In genomic region chr9:79961630-79962285, GRCm38 (mm10) we compare ENCODE assay signal across 9 mouse cellular contexts. TPM values are rescaled to one million over a fixed set of nuclear protein-coding genes. Genes with fewer than 3 reads are reported as not detected.
A peak's percentile ranks its signal among the peaks of the same experiment; 100 is the strongest.
DNase-seq lines count a peak whose midpoint lies in the region; ATAC-seq and TF ChIP-seq lines count a peak whose summit lies in the region.
"Had no signal": no experiment of that assay in that cellular context is flagged by ENCODE, and none has a peak within 500 bp of the region (broad histone marks: within the 10 kb centered on the region; RNA-seq: fewer than 3 reads in every experiment).

No protein-coding gene starts in this region.

- no peak for TF ChIP-seq CTCF in spleen, adult 2 months (IDR thresholded peaks at IDR 0.05; ENCODE audit: extremely low read depth, insufficient read depth, insufficient read length, insufficient replicate concordance)

- peak overlapping the region; percentile 11; the same call in 1 of the 2 replicates for H3K9ac ChIP-seq in embryonic facial prominence, embryonic 12.5 days
- peak overlapping the region; percentile 40; the same call in 1 of the 2 replicates for H3K9ac ChIP-seq in heart, embryonic 13.5 days
- H3K9ac ChIP-seq in liver, embryonic 16.5 days (ENCODE audit: low read depth, low read length) = no peak overlapping the region
- no peak overlapping the region for H3K9ac ChIP-seq in neural tube, embryonic 15.5 days (replicated peaks)

- no peak for DNase-seq in spleen, adult 2 months (ENCODE audit: low read depth in 1 of 2, low spot score in 2 of 2)
- no peak for DNase-seq in spleen, postnatal 36 days (ENCODE audit: low spot score in 2 of 2)
- peak; percentile 35 to 41 for DNase-seq in kidney, adult 8-10 months

- no peaks in the 10 kb centered on the region for H3K36me3 ChIP-seq in spleen, adult 2 months (ENCODE audit: control insufficient read depth, insufficient read depth, low read length)
- H3K36me3 ChIP-seq in embryonic facial prominence, embryonic 12.5 days = no peaks in the 10 kb centered on the region
- peaks cover 11% of the 10 kb centered on the region for H3K36me3 ChIP-seq in heart, embryonic 13.5 days
- H3K36me3 ChIP-seq in liver, embryonic 16.5 days (ENCODE audit: control insufficient read depth, insufficient read depth) = no peaks in the 10 kb centered on the region
- H3K36me3 ChIP-seq in neural tube, embryonic 15.5 days = no peaks in the 10 kb centered on the region

- no peak overlapping the region; the same call in 1 of the 2 replicates for H3K27ac ChIP-seq in spleen, adult 2 months (ENCODE audit: insufficient read depth, low read length)
- no peak overlapping the region for H3K27ac ChIP-seq in embryonic facial prominence, embryonic 12.5 days
- peak overlapping the region; percentile 40 for H3K27ac ChIP-seq in heart, embryonic 13.5 days (replicated peaks)
- H3K27ac ChIP-seq in liver, embryonic 16.5 days (ENCODE audit: low read length) = no peak overlapping the region
- H3K27ac ChIP-seq in neural tube, embryonic 15.5 days (replicated peaks) = peak overlapping the region; percentile 41; the same call in 1 of the 2 replicates

- no peaks in the 10 kb centered on the region for H3K4me1 ChIP-seq in spleen, adult 2 months (ENCODE audit: control insufficient read depth, insufficient read depth, insufficient read length)
- H3K4me1 ChIP-seq in embryonic facial prominence, embryonic 12.5 days = no peaks in the 10 kb centered on the region
- H3K4me1 ChIP-seq in heart, embryonic 13.5 days = peaks cover 51% of the 10 kb centered on the region
- H3K4me1 ChIP-seq in liver, embryonic 16.5 days (ENCODE audit: control insufficient read depth, low read depth, low read length) = no peaks in the 10 kb centered on the region
- 0 out of 2 replicates have a peak, but pooled peaks cover 3% of the 10 kb centered on the region for H3K4me1 ChIP-seq in neural tube, embryonic 15.5 days

- TF ChIP-seq POLR2A in spleen, adult 2 months (IDR thresholded peaks at IDR 0.05; ENCODE audit: low read depth, low read length) = no peak

- no peaks in the 10 kb centered on the region for H3K9me3 ChIP-seq in embryonic facial prominence, embryonic 12.5 days
- H3K9me3 ChIP-seq in heart, embryonic 13.5 days = no peaks in the 10 kb centered on the region
- no peaks in the 10 kb centered on the region for H3K9me3 ChIP-seq in liver, embryonic 16.5 days (replicated peaks; ENCODE audit: control insufficient read depth, low read length)
- H3K9me3 ChIP-seq in neural tube, embryonic 15.5 days (replicated peaks) = no peaks in the 10 kb centered on the region

- H3K4me2 ChIP-seq in embryonic facial prominence, embryonic 12.5 days (replicated peaks) = peak overlapping the region; percentile 25
- H3K4me2 ChIP-seq in heart, embryonic 13.5 days = peak overlapping the region; percentile 56
- no peak overlapping the region for H3K4me2 ChIP-seq in liver, embryonic 16.5 days (ENCODE audit: low read depth, low read length)
- peak overlapping the region; percentile 36 for H3K4me2 ChIP-seq in neural tube, embryonic 15.5 days

- peak; percentile 41; the same call in 1 of the 2 replicates for ATAC-seq in embryonic facial prominence, embryonic 12.5 days (ENCODE audit: insufficient number of reproducible peaks, insufficient read depth, low FRiP score, low TSS enrichment)
- peak; percentile 37; the same call in 1 of the 2 replicates for ATAC-seq in heart, embryonic 13.5 days (ENCODE audit: extremely low read depth, insufficient number of reproducible peaks, low FRiP score, low TSS enrichment)
- ATAC-seq in liver, embryonic 16.5 days (ENCODE audit: low read depth) = peak; percentile 50
- ATAC-seq in neural tube, embryonic 15.5 days (ENCODE audit: low FRiP score) = peak; percentile 68; the same call in 1 of the 2 replicates
- no peak for ATAC-seq in erythroid progenitor cell, adult 5-6 weeks (replicated peaks; ENCODE audit: low FRiP score, poor library complexity, severe bottlenecking)

- H3K4me3 ChIP-seq in spleen, adult 2 months (ENCODE audit: extremely low read depth, insufficient read depth, insufficient read length) = peak overlapping the region; percentile 27; the same call in 1 of the 2 replicates
- no peak overlapping the region for H3K4me3 ChIP-seq in embryonic facial prominence, embryonic 12.5 days
- H3K4me3 ChIP-seq in heart, embryonic 13.5 days = 0 out of 2 replicates have a peak overlapping the region, but pooled peaks have one; percentile 14
- H3K4me3 ChIP-seq in liver, embryonic 16.5 days (ENCODE audit: low read depth, low read length) = no peak overlapping the region
- H3K4me3 ChIP-seq in neural tube, embryonic 15.5 days (replicated peaks) = peak overlapping the region; percentile 4; the same call in 1 of the 2 replicates

- H3K27me3 ChIP-seq in spleen, adult 2 months (ENCODE audit: control insufficient read depth, insufficient read depth, low read length) = no peaks in the 10 kb centered on the region
- no peaks in the 10 kb centered on the region for H3K27me3 ChIP-seq in embryonic facial prominence, embryonic 12.5 days
- no peaks in the 10 kb centered on the region for H3K27me3 ChIP-seq in heart, embryonic 13.5 days (replicated peaks)
- no peaks in the 10 kb centered on the region for H3K27me3 ChIP-seq in liver, embryonic 16.5 days (ENCODE audit: control insufficient read depth, insufficient read depth, low read depth, low read length)
- H3K27me3 ChIP-seq in neural tube, embryonic 15.5 days (replicated peaks) = no peaks in the 10 kb centered on the region

- WGBS in spleen, adult 2 months = 56% methylated on average over 16 of the region's 16 CpGs
- WGBS in embryonic facial prominence, embryonic 12.5 days = 57% methylated on average over 16 of the region's 16 CpGs
- 42% methylated on average over 16 of the region's 16 CpGs for WGBS in heart, embryonic 13.5 days
- WGBS in liver, embryonic 16.5 days (ENCODE audit: insufficient replicate concordance) = 58% methylated on average over 16 of the region's 16 CpGs
- 62% methylated on average over 16 of the region's 16 CpGs for WGBS in neural tube, embryonic 15.5 days

RNA-seq across cellular contexts. Expression of gene Filip1, which starts 50.9 kb away (rescaled TPM):
- 0.82 and 1.1 TPM in 2 replicates for polyA plus RNA-seq in spleen, adult 2 months (2012; rRNA removed)
- 2.3 and 4.3 TPM in 2 replicates for polyA plus RNA-seq in embryonic facial prominence, embryonic 12.5 days (2016; fragmentation: Nextera tagmentation; extraction: Ambion mirVana)
- polyA plus RNA-seq in heart, embryonic 13.5 days (2015; fragmentation: Nextera tagmentation; extraction: Ambion mirVana) = 24.5 and 27.3 TPM in 2 replicates
- 0.53 and 0.79 TPM in 2 replicates for polyA plus RNA-seq in liver, embryonic 16.5 days (2015; fragmentation: Nextera tagmentation; extraction: Ambion mirVana)
- polyA plus RNA-seq in neural tube, embryonic 15.5 days (2015; fragmentation: Nextera tagmentation; extraction: Ambion mirVana) = 3.0 and 3.9 TPM in 2 replicates
- total RNA-seq in erythroid progenitor cell, adult 5-6 weeks (2015; ENCODE audit: low replicate concordance) = not detected in 2 replicates
- not detected in 2 replicates for total RNA-seq in erythroid progenitor cell, adult 5-6 weeks (2017; ENCODE audit: low replicate concordance)
- total RNA-seq: MEL had no signal

Comparison
In these comparisons a context has a peak if more than half of its experiments do, and no peak if none do; other contexts are left out.
1. DNase-seq: peak in kidney, adult 8-10 months (2 of 2); none in spleen, adult 2 months (0 of 2) and spleen, postnatal 36 days (0 of 2).
2. H3K27ac ChIP-seq: peak in heart, embryonic 13.5 days (single experiment) and neural tube, embryonic 15.5 days (single experiment); none in spleen, adult 2 months (single experiment), embryonic facial prominence, embryonic 12.5 days (single experiment) and liver, embryonic 16.5 days (single experiment).
3. H3K4me3 ChIP-seq: peak in spleen, adult 2 months (single experiment), heart, embryonic 13.5 days (single experiment) and neural tube, embryonic 15.5 days (single experiment); none in embryonic facial prominence, embryonic 12.5 days (single experiment) and liver, embryonic 16.5 days (single experiment).
4. H3K9ac ChIP-seq: peak in embryonic facial prominence, embryonic 12.5 days (single experiment) and heart, embryonic 13.5 days (single experiment); none in liver, embryonic 16.5 days (single experiment) and neural tube, embryonic 15.5 days (single experiment).